1 mouse cellular context compared by ENCODE assay signal in genomic region chr2:164855572-164855971, GRCm38 (mm10).
TF ChIP-seq lines count a peak whose summit lies in the region.

No protein-coding gene starts in this region.

TF ChIP-seq in MEL, 35 proteins besides CTCF, POLR2A, EP300 and RAD21:
- TF ChIP-seq TBP (IDR thresholded peaks at IDR 0.05; ENCODE audit: low read depth, low read length) = peak; percentile 61; the same call in 1 of the 2 replicates
